Mouse (Mus musculus) CD4-positive, CD25-positive, alpha-beta regulatory T cell, adult 9 weeks (primary cell): ENCODE results near the gene Ovol3. TPM values are rescaled to one million over a fixed set of nuclear protein-coding genes. Genes with fewer than 3 reads are reported as not detected.

Experiments
- polyA plus RNA-seq: library from polyadenylated mRNA; unstranded; fragments of 100-300 nt; shearing (Covaris generic); gene quantifications from one replicate; pipeline ENCODE4 v1.2.1, GENCODE M21; 2017

Gene Ovol3
- not detected for polyA plus RNA-seq

GRCm38 (mm10) chr7:30235625-30236024 lies at the start of gene Ovol3:
Gene Ovol3, minus strand, starts transcription at chr7:30235725.

GRCm38 (mm10) chr7:30279951-30280669 lies 44.6 kb upstream of the Ovol3 start, which contains the start of the genes Thap8 and Wdr62:
Gene Thap8, plus strand, starts transcription at chr7:30280094.
Gene Wdr62, minus strand, starts transcription at chr7:30280419.

DNA sequence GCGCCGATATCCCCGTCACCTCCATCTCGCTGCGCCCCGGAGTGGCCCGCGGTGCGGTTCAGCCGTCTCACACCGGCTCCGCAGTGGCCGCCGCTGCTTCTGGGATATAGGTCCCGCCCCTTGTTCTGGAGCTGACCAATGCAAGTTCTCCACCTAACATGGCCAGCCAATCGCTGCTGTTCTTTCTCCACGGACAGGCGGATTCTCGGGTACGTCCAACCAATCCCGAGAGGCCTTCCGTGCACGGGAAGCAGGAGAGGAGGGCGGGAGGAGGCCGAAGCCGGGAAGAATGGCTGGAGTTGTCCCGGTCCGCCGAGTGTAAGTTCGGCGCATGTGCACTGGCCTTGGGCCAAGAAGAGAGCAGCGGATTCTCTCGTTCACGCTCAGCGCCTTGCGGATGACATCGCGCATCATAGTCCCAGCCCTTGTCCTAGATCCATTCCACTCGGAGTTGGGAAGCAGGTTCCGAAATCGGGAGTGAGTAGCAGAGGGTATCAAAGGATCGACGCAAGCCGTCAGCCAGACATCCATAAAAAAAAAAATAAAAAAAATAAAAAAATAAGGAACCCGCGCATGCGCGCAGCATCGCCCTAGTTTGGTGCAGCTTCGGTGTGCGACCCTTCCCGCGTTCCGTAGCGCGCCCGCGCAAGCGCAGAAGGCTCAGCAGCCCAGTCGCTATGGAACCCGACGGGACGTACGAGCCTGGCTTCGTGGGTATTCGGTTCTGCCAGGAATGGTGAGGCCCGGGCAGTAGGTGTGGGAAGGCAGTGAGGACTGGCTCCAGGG lies 3.7 kb downstream of the Ovol3 start, which contains the start of the genes Polr2i and Tbcb:
TSS of gene Polr2i (plus strand) at position 280 of the 786 bp plus-strand sequence.
TSS of gene Tbcb (minus strand) at position 604 of the 786 bp plus-strand sequence.

DNA sequence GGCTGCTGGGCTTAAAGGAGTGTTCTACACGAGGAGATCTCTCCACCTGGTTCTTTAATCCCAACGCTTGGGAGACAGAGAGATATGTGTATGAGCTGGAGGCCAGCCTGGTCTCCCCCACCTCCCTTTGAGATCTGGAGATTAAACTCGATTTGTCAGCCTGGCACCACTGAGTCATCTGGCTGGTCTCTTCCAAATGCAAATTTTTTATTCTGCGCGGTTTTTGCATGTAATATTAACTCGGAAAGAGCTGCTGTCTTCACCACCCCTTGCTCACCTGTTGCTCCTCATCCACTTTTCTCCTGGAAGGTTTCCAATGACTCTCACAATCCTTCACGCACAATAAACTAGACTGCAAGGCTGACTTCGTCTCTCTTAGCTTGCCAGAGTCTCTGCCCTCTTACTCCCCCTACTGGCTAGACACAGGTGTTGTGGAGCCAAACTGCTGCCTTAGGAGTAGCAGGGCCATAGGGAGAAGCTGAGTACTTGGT lies 37.0 kb downstream of the Ovol3 start, which contains the start of gene Capns1:
TSS of gene Capns1 (minus strand) at position 331 of the 491 bp plus-strand sequence.

GRCm38 (mm10) chr7:30183879-30184289 lies 51.6 kb downstream of the Ovol3 start, which contains the start of gene Cox7a1:
Gene Cox7a1, plus strand, starts transcription at chr7:30184144.

Other genes with a start within 250 kb of the Ovol3 start
- 7.1 TPM for gene Zfp14, start 184.3 kb downstream of the Ovol3 start, polyA plus RNA-seq
- gene Zfp82, start 162.8 kb downstream of the Ovol3 start, polyA plus RNA-seq: 13.1 TPM
- gene Gm26920, start 145.3 kb downstream of the Ovol3 start, polyA plus RNA-seq: 2.0 TPM
- gene Zfp566, start 145.2 kb downstream of the Ovol3 start, polyA plus RNA-seq: 14.8 TPM
- gene Zfp260, start 140.9 kb downstream of the Ovol3 start, polyA plus RNA-seq: 95.2 TPM
- 15.8 TPM for gene Zfp382, start 113.8 kb downstream of the Ovol3 start, polyA plus RNA-seq
- 33.9 TPM for gene Zfp146, start 66.0 kb downstream of the Ovol3 start, polyA plus RNA-seq
- 1.5 TPM for gene Cox7a1, start 51.6 kb downstream of the Ovol3 start, polyA plus RNA-seq
- gene Capns1, start 36.9 kb downstream of the Ovol3 start, polyA plus RNA-seq: 74.4 TPM
- gene Polr2i, start 3.8 kb downstream of the Ovol3 start, polyA plus RNA-seq: 69.2 TPM
- gene Tbcb, start 3.5 kb downstream of the Ovol3 start, polyA plus RNA-seq: 134 TPM
- gene Thap8, start 44.4 kb upstream of the Ovol3 start, polyA plus RNA-seq: 0.69 TPM
- 5.3 TPM for gene Wdr62, start 44.7 kb upstream of the Ovol3 start, polyA plus RNA-seq
- gene Clip3, start 56.0 kb upstream of the Ovol3 start, polyA plus RNA-seq: 4.2 TPM
- 157 TPM for gene Alkbh6, start 73.0 kb upstream of the Ovol3 start, polyA plus RNA-seq
- 13.5 TPM for gene Syne4, start 79.1 kb upstream of the Ovol3 start, polyA plus RNA-seq
- not detected for gene E130208F15Rik, start 86.0 kb upstream of the Ovol3 start, polyA plus RNA-seq
- gene Sdhaf1, start 88.2 kb upstream of the Ovol3 start, polyA plus RNA-seq: 7.4 TPM
- gene Lrfn3, start 127.0 kb upstream of the Ovol3 start, polyA plus RNA-seq: not detected
- gene Tyrobp, start 178.0 kb upstream of the Ovol3 start, polyA plus RNA-seq: 7.0 TPM
- 514 TPM for gene Hcst, start 184.1 kb upstream of the Ovol3 start, polyA plus RNA-seq
- gene Nfkbid, start 186.0 kb upstream of the Ovol3 start, polyA plus RNA-seq: 102 TPM
- 3.1 TPM for gene Aplp1, start 209.8 kb upstream of the Ovol3 start, polyA plus RNA-seq
- gene Kirrel2, start 222.0 kb upstream of the Ovol3 start, polyA plus RNA-seq: not detected
- not detected for gene Nphs1, start 222.6 kb upstream of the Ovol3 start, polyA plus RNA-seq